Mouse (Mus musculus) urinary bladder, adult 18-20 months (tissue): ENCODE measurements around the gene Dqx1.
A peak's percentile ranks its signal among the peaks of the same experiment; 100 is the strongest.

Experiments
- DNase-seq, 2 experiments: peaks; one replicate each; pipeline ENCODE4 v3.0.0; 2022; ENCODE audit warnings: low spot score in 2 of 2, mixed read lengths in 2 of 2

Gene Dqx1

GRCm38 (mm10) chr6:83057790-83058189 is at the start of gene Dqx1:
Dqx1 (plus strand) TSS chr6:83057844.
- DNase-seq: no peak

- DNase-seq: no peak
These were observed 49.0 kb upstream of the Dqx1 start for GRCm38 (mm10) chr6:83008659-83009058.

GRCm38 (mm10) chr6:83010010-83010409 is 47.6 kb upstream of the Dqx1 start:
- no peak for DNase-seq

- no peak for DNase-seq
These were observed 46.4 kb upstream of the Dqx1 start for GRCm38 (mm10) chr6:83011255-83011654.

DNA sequence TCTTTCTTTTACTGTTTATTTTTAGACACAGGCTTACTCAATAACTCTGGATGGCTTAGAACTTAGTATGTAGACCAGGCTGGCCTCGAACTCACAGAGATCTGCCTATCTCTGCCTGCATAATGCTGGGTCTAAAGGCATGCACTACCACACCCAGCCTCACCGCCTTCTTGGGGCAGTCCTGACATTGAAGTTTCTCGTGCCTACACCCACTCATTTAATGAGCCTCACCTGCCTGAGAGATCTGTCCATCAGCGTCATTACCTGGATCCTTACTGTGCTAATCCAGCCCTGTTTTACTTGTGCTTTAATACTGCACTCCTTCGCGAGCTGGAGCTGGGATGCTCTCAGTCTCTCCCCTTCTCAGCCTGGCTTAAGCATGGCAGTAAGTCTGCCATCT is 45.9 kb upstream of the Dqx1 start:
- no peak for DNase-seq

GRCm38 (mm10) chr6:83013444-83013843 is 44.2 kb upstream of the Dqx1 start:
- DNase-seq: no peak

DNA sequence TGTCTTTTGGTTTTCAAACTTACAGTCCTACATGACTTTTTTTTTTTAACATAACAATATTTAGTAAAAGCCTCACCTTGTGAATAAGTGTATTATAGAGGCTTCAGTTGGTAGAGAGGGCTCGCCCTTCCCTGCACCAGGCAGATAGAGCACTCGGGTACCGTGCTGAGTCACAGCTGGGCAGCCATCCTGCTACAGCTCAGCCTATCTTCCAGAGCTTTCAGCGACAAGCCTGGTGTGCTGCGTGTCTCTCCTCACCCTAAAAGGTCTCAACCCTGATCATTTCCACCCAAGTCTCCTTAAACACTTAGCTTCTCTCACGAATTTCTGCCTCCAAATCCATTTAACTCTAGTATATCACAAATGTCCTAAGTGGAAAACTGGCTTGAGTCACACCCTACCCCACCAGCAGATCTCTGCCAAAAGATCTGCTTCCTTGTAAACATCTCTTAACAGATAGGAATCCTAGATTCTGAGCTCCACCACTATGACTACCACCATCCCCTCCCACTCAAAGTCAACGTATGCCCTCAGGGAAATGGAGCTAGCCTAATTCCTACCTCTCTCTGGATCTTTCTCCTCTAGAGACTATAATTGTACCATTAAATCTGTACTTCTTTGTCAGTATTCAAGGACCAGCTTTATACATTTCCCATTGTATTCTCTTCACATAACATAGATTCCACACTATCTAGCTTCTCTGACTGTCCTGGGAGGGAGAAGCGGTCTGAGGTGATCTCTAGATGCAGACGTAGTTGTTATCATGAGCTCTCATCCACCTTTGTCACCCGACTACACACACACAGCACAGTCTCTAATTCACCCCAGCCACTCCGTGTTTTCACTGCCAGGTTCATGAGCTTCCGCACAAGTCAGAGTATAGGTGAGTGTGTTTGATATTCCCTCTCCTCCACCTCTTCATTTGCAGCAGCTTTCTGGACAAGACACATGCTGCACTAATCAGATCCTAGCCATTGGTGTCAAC is 42.9 kb upstream of the Dqx1 start:
- DNase-seq: no peak

DNA sequence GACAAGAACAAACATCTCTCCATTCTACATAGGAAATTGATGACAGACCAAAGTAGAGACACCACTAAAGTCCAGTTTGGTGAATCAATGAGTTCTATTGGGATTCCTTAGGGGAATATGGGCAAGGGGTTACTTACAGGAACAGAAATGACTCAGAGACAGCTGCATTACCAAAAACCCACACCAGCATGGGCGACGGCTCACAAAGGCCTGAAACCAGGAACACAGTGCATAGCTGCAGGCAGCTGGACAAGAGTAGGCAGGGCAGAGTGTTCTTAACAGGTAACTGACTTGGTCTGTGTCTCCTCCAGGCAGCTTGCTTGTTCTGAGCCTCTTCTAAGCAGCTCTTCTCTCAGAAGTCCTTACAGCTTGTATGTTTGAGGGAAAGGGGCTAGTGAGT is 41.9 kb upstream of the Dqx1 start:
- DNase-seq: no peak

GRCm38 (mm10) chr6:83017190-83017589 is 40.5 kb upstream of the Dqx1 start:
- DNase-seq: peak in 1 of 2 experiments; percentile 53

- no peak for DNase-seq
These were observed 38.6 kb upstream of the Dqx1 start for GRCm38 (mm10) chr6:83019044-83019443.

GRCm38 (mm10) chr6:83020121-83020520 is 37.5 kb upstream of the Dqx1 start:
- no peak for DNase-seq

GRCm38 (mm10) chr6:83020836-83021593 is 36.6 kb upstream of the Dqx1 start:
- DNase-seq: no peak

DNA sequence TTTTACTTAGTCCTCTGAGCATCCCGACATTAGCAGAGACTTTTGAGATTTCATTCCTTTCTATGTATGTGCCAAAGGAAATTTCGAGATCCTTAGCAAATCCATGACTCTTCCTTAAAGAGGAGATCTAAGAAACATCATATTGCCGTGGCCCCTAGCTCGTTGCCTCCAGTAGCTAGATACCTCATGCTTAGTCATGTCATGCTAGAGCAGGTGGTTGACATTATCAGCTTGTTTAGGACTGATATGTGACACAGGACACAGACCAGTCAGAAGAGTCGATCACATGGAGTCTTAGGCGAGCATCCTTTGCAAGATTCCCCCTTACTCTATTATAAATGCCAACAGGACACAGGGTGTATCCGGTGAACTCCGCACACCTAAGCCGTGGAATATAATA is 34.6 kb upstream of the Dqx1 start:
- DNase-seq: no peak

GRCm38 (mm10) chr6:83023786-83024185 is 33.9 kb upstream of the Dqx1 start:
- DNase-seq: no peak

- DNase-seq: no peak
These were observed 33.2 kb upstream of the Dqx1 start for GRCm38 (mm10) chr6:83024421-83024820.

- DNase-seq: no peak
These were observed 32.4 kb upstream of the Dqx1 start for GRCm38 (mm10) chr6:83025221-83025620.

DNA sequence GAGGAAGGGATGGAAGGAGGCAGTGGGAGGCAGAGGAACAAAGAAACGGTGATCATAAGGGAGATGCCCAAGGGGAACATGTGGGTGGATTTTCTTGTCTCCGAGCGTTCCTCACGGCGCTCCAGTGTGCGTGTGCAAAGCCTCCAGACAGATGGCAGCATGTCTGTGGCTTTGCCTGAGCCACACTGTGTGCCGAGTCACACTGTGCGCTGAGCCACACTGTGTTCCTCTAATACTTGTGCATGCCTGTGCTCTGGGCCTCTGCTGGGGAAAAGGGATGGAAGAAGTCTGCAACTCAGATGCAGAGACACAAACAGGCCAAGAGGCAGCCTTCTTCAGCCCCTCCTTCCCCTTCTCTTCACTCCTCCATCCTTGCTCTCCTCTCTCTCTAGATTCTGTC is 30.4 kb upstream of the Dqx1 start:
- no peak for DNase-seq

DNA sequence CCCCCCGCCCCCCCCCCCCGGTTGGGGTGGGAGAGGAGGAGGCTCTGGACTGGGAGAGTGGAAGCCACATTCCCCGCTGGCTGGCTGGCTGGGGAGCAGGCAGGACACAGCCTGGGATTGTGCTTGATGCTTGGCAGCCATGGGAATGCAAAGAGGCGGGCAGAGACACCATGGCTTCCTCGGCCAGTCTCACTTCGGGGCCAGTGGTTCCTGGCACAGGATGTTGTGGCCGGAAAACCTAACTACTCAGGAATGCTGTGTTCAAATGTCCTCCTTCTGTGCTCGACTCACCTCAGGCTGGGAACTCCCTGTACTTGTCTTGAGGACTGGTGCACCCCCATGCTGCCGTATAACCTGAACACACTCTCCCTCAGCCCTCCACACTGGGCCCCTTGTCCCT is 29.9 kb upstream of the Dqx1 start:
- no peak for DNase-seq

- DNase-seq: no peak
These were observed 27.9 kb upstream of the Dqx1 start for GRCm38 (mm10) chr6:83029777-83030176.

DNA sequence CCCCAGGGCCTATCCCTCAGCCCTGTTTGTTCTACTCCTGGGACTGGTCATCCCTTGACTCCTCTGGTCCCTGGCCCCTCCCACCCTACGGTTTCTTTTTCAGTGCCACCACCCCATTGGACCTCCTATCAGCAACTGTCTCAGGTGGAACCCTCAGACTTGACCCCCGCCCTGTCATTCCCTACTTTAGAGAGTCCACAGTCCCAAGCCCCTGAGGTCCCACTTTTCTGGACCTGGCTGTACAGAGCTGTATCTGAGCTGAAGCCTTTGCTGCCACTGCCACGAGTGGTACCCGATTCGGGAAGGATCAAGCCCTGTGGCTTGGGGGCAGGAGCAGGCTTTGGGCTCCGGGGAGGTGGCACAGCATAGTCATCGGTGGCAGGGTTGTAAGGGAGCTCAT is 26.5 kb upstream of the Dqx1 start:
- no peak for DNase-seq

DNA sequence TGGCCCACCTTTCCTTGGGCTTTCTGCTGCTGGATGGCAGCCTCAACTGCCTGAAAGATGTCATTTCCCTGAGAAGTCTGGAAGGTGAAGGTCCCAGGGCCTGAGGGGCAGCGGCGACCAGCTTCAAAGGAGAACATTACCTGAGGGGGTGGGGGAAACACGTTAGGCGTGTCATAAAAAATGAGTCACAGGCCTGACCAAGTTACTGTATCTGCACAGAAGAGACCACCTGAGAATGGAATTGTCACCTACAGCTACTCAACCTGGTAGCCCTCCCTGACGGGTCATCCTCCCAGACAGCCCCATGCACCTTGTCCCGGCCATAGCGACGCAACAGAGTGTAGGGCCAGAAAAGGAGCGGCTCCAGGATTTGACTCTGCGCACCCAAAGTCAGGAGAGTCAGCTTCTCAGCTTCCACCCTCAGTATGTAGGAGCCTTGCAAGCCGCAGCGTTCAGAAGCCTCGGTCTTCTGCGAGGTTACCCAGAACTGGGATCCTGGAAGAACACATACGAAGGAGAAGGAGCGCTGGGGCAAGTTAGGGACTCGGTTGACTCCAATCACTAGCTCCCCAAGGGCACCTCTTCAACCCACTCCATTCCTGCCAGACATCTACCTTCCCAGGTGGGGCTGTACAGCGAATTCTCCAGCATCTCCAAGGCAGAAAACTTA is 25.6 kb upstream of the Dqx1 start:
- DNase-seq: no peak

GRCm38 (mm10) chr6:83032769-83033191 is 24.9 kb upstream of the Dqx1 start:
- DNase-seq: peak in 1 of 2 experiments; percentile 72
